Mouse (Mus musculus): ENCODE results near the gene Ttf1. TPM values are rescaled to one million over a fixed set of nuclear protein-coding genes. Genes with fewer than 3 reads are reported as not detected.
A peak's percentile ranks its signal among the peaks of the same experiment; 100 is the strongest.

Gene Ttf1
- total RNA-seq (2021), result 10 to 100 TPM; 14.0 to 15.6 TPM
- long read RNA-seq, experiment 1, full-length matches to known transcripts, result 3 of 5 reads
- long read RNA-seq, experiment 1, partial matches to known transcripts, result 0 of 5 reads
- long read RNA-seq, experiment 1, other reads (novel, unspliced or antisense), result 2 of 5 reads
- long read RNA-seq, experiment 2, partial matches to known transcripts, result 0 of 3 reads
- long read RNA-seq, experiment 2, other reads (novel, unspliced or antisense), result 3 of 3 reads

- peak; percentile 50 for TF ChIP-seq CTCF (conservative IDR thresholded peaks at IDR 0.05)
- Histone ChIP-seq H3K27ac (peak within 1 kb of the TSS; percentile 85), H3K4me3 (peak within 1 kb of the TSS; percentile 70)
- DNase-seq (ENCODE audit: low spot score in 2 of 2), result peak; percentile 88 to 92
These were observed at the start of gene Ttf1 for GRCm38 (mm10) chr2:29060135-29060597. Gene Ttf1 (plus strand): TSS chr2:29060262.

GRCm38 (mm10) chr2:29012523-29012922 is 47.5 kb upstream of the Ttf1 start:
- DNase-seq (ENCODE audit: low spot score in 2 of 2), result no peak
- Histone ChIP-seq H3K27ac (no peak overlapping the region), H3K4me3 (no peak overlapping the region)
- TF ChIP-seq CTCF (conservative IDR thresholded peaks at IDR 0.05), result no peak

- no peak overlapping the region for H3K27ac ChIP-seq
- no peak for TF ChIP-seq CTCF (conservative IDR thresholded peaks at IDR 0.05)
- no peak for DNase-seq (ENCODE audit: low spot score in 2 of 2)
- H3K4me3 ChIP-seq, result no peak overlapping the region
These were observed 43.2 kb upstream of the Ttf1 start for GRCm38 (mm10) chr2:29016599-29017587.

- DNase-seq (ENCODE audit: low spot score in 2 of 2), result no peak
- Histone ChIP-seq H3K4me3 (no peak overlapping the region), H3K27ac (no peak overlapping the region)
- no peak for TF ChIP-seq CTCF (conservative IDR thresholded peaks at IDR 0.05)
These were observed 41.4 kb upstream of the Ttf1 start for GRCm38 (mm10) chr2:29018680-29019079.

- Histone ChIP-seq H3K4me3 (no peak overlapping the region), H3K27ac (no peak overlapping the region)
- no peak for TF ChIP-seq CTCF (conservative IDR thresholded peaks at IDR 0.05)
- DNase-seq (ENCODE audit: low spot score in 2 of 2), result no peak
These were observed 39.0 kb upstream of the Ttf1 start for GRCm38 (mm10) chr2:29021025-29021424.

GRCm38 (mm10) chr2:29023001-29023400 is 37.1 kb upstream of the Ttf1 start:
- no peak for TF ChIP-seq CTCF (conservative IDR thresholded peaks at IDR 0.05)
- Histone ChIP-seq H3K27ac (no peak overlapping the region), H3K4me3 (no peak overlapping the region)
- no peak for DNase-seq (ENCODE audit: low spot score in 2 of 2)

GRCm38 (mm10) chr2:29025284-29025683 is 34.8 kb upstream of the Ttf1 start:
- Histone ChIP-seq H3K27ac (no peak overlapping the region), H3K4me3 (no peak overlapping the region)
- no peak for TF ChIP-seq CTCF (conservative IDR thresholded peaks at IDR 0.05)
- DNase-seq (ENCODE audit: low spot score in 2 of 2), result peak; percentile 37 to 65

GRCm38 (mm10) chr2:29030048-29030734 is 29.9 kb upstream of the Ttf1 start:
- no peak overlapping the region for H3K27ac ChIP-seq
- no peak for DNase-seq (ENCODE audit: low spot score in 2 of 2)

GRCm38 (mm10) chr2:29031951-29032350 is 28.1 kb upstream of the Ttf1 start:
- DNase-seq (ENCODE audit: low spot score in 2 of 2), result no peak
- Histone ChIP-seq H3K27ac (no peak overlapping the region), H3K4me3 (no peak overlapping the region)
- TF ChIP-seq CTCF (conservative IDR thresholded peaks at IDR 0.05), result no peak

More at GRCm38 (mm10) chr2:29030048-29030734, 29.9 kb upstream of the Ttf1 start:
- no peak overlapping the region for H3K4me3 ChIP-seq
- no peak for TF ChIP-seq CTCF (conservative IDR thresholded peaks at IDR 0.05)

- no peak for TF ChIP-seq CTCF (conservative IDR thresholded peaks at IDR 0.05)
- no peak for DNase-seq (ENCODE audit: low spot score in 2 of 2)
- Histone ChIP-seq H3K27ac (no peak overlapping the region), H3K4me3 (no peak overlapping the region)
These were observed 25.3 kb upstream of the Ttf1 start for GRCm38 (mm10) chr2:29034542-29035475.

- TF ChIP-seq CTCF (conservative IDR thresholded peaks at IDR 0.05), result no peak
- no peak for DNase-seq (ENCODE audit: low spot score in 2 of 2)
These were observed 24.4 kb upstream of the Ttf1 start for GRCm38 (mm10) chr2:29035698-29036097.

GRCm38 (mm10) chr2:29039741-29040140 is 20.3 kb upstream of the Ttf1 start:
- no peak overlapping the region for H3K27ac ChIP-seq
- no peak for TF ChIP-seq CTCF (conservative IDR thresholded peaks at IDR 0.05)
- H3K4me3 ChIP-seq, result no peak overlapping the region
- DNase-seq (ENCODE audit: low spot score in 2 of 2), result no peak

More at GRCm38 (mm10) chr2:29035698-29036097, 24.4 kb upstream of the Ttf1 start:
- Histone ChIP-seq H3K27ac (no peak overlapping the region), H3K4me3 (no peak overlapping the region)

All from layer of hippocampus, adult 2 months (tissue).